Mouse (Mus musculus): ENCODE data around the gene Rnf149.

- TF ChIP-seq CTCF (IDR thresholded peaks at IDR 0.05; ENCODE audit: low read depth, low read length) (no peak), POLR2A (IDR thresholded peaks at IDR 0.05; ENCODE audit: extremely low read depth, insufficient read depth, low read length) (no peak)
Measured at GRCm38 (mm10) chr1:39559009-39559408, 18.2 kb downstream of the Rnf149 start.
